Mouse (Mus musculus) bone marrow macrophage, adult 2 months (primary cell): ENCODE measurements around the gene 5830411N06Rik. TPM values are rescaled to one million over a fixed set of nuclear protein-coding genes. Genes with fewer than 3 reads are reported as not detected.

Source experiments
- H3K27ac ChIP-seq: 2 replicates; pipeline ENCODE4 v1.5.1; 2012; ENCODE audit warnings: low read depth, low read length; ENCODE audit not compliant: insufficient read depth
- H3K4me1 ChIP-seq: 2 replicates; pipeline ENCODE4 v1.6.1; 2012; ENCODE audit warnings: low read length; ENCODE audit not compliant: control insufficient read depth, insufficient read depth
- H3K4me3 ChIP-seq: 2 replicates; pipeline ENCODE4 v1.5.1; 2012; ENCODE audit warnings: mild to moderate bottlenecking, low read length, moderate library complexity; ENCODE audit not compliant: insufficient read depth
- CTCF ChIP-seq: IDR thresholded peaks from 2 replicates; pipeline ENCODE4 v1.5.1; 2012; ENCODE audit warnings: low read depth, mild to moderate bottlenecking, low read length, moderate library complexity
- POLR2A ChIP-seq: IDR thresholded peaks from 2 replicates; pipeline ENCODE4 v1.6.1; 2012; ENCODE audit warnings: mild to moderate bottlenecking, low read depth, low read length, borderline replicate concordance
- polyA plus RNA-seq: library from polyadenylated mRNA; stranded (reverse); fragments of >200 nt; gene quantifications from 2 replicates; pipeline ENCODE4 v1.2.4, GENCODE M21; 2012; ENCODE audit not compliant: missing spikeins, insufficient read depth, insufficient read length

Gene 5830411N06Rik
- polyA plus RNA-seq, 1 experiment: not detected

DNA sequence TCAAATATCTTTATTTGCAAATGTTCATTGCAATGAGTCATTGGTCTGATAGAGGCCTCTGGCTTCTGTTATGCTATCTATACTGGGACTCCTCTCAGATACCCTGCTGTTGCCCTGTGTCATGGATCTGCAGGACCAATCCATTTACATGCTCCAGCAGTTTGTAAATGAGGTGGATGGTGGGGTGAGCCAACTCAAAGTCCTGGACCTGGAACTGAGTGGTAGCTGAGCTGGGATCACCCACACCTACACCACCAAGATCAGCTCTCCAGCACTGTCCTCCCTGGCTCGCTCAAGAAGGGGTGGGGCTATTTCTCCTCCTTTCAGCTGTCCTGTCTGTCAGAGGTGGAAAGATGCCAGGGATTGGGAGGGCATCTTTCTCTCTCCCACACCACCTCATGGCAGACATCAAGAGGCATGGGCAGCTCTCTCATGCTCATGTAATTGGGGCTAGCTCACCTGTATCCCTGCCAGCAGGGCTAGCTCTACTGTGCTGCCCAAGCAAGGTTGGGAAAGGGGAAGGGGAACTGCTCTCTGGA is 82.8 kb downstream of the 5830411N06Rik start:
- no peak overlapping the region for H3K4me3 ChIP-seq
- no peaks in the 10 kb centered on the region for H3K4me1 ChIP-seq
- H3K27ac ChIP-seq: no peak overlapping the region
- TF ChIP-seq POLR2A: no peak

DNA sequence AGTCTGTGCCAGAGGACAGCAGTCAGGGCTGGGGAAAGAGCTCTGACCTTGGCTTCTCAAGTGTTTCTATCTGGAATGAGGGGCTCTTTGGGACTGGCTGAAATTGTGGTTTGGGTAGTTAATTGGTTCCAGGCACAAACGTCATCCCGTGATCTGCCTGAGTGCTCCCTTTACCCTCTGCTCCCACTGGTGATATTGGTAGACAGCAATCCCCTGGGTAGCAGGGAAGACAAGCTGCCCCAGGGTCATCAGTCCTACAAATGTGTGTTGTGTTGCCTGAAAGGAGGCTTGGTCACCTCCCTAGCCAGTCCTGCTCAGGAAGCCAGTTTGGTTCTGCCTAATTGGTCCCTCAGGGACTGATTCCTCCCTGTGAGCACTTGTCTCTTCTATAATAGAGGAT is 86.6 kb downstream of the 5830411N06Rik start, which contains the start of gene Olfr527:
TSS of gene Olfr527 (plus strand) at position 301 of the 400 bp plus-strand sequence.
- no peaks in the 10 kb centered on the region for H3K4me1 ChIP-seq
- no peak within 1 kb of the TSS for H3K27ac ChIP-seq
- no peak within 1 kb of the TSS for H3K4me3 ChIP-seq
- no peak for TF ChIP-seq POLR2A
- no peak for TF ChIP-seq CTCF

Other genes starting within 250 kb of the 5830411N06Rik start
- gene Zfp511, start 210.9 kb upstream of the 5830411N06Rik start, polyA plus RNA-seq: 37.7 and 38.7 TPM in 2 replicates
- 17.9 and 18.5 TPM in 2 replicates for gene Tubgcp2, start 210.6 kb upstream of the 5830411N06Rik start, polyA plus RNA-seq
- gene Msx3, start 198.2 kb upstream of the 5830411N06Rik start, polyA plus RNA-seq: not detected in 2 replicates
- not detected in 2 replicates for gene Caly, start 164.7 kb upstream of the 5830411N06Rik start, polyA plus RNA-seq
- not detected in 2 replicates for gene Prap1, start 153.9 kb upstream of the 5830411N06Rik start, polyA plus RNA-seq
- 19.0 and 22.5 TPM in 2 replicates for gene Fuom, start 144.8 kb upstream of the 5830411N06Rik start, polyA plus RNA-seq
- 20.1 and 25.9 TPM in 2 replicates for gene Paox, start 131.5 kb upstream of the 5830411N06Rik start, polyA plus RNA-seq
- gene Echs1, start 130.8 kb upstream of the 5830411N06Rik start, polyA plus RNA-seq: 44.9 and 45.7 TPM in 2 replicates
- gene Mtg1, start 109.7 kb upstream of the 5830411N06Rik start, polyA plus RNA-seq: 10.5 and 10.8 TPM in 2 replicates
- gene Sprn, start 92.4 kb upstream of the 5830411N06Rik start, polyA plus RNA-seq: not detected in 2 replicates
- gene Olfr522, start 82.5 kb upstream of the 5830411N06Rik start, polyA plus RNA-seq: not detected in 2 replicates
- gene Olfr523, start 74.1 kb upstream of the 5830411N06Rik start, polyA plus RNA-seq: not detected in 2 replicates
- not detected in 2 replicates for gene Olfr524, start 41.3 kb upstream of the 5830411N06Rik start, polyA plus RNA-seq
- gene Cd163l1, start 29.0 kb upstream of the 5830411N06Rik start, polyA plus RNA-seq: not detected in 2 replicates
- not detected in 2 replicates for gene Olfr525, start 73.6 kb downstream of the 5830411N06Rik start, polyA plus RNA-seq
- gene Olfr527, start 86.7 kb downstream of the 5830411N06Rik start, polyA plus RNA-seq: not detected in 2 replicates
- gene Olfr60, start 114.4 kb downstream of the 5830411N06Rik start, polyA plus RNA-seq: not detected in 2 replicates
- not detected in 2 replicates for gene Olfr530, start 129.0 kb downstream of the 5830411N06Rik start, polyA plus RNA-seq
- not detected in 2 replicates for gene Olfr531, start 155.6 kb downstream of the 5830411N06Rik start, polyA plus RNA-seq
- not detected in 2 replicates for gene Olfr532, start 174.4 kb downstream of the 5830411N06Rik start, polyA plus RNA-seq
- not detected in 2 replicates for gene Olfr533, start 216.1 kb downstream of the 5830411N06Rik start, polyA plus RNA-seq
- not detected in 2 replicates for gene Olfr535, start 236.9 kb downstream of the 5830411N06Rik start, polyA plus RNA-seq